Mouse (Mus musculus) thymus, postnatal 0 days (tissue): ENCODE measurements at regions not wholly inside any gene's neighbourhood (a gene's known extent, or its start where the extent isn't known, plus 50 kb on each side); places are given as distances from the start of the nearest gene placed in this dataset.

Experiments used
- DNase-seq: peaks from one replicate; pipeline ENCODE4 v3.0.0-alpha.2; 2015; ENCODE audit warnings: low spot score

DNA sequence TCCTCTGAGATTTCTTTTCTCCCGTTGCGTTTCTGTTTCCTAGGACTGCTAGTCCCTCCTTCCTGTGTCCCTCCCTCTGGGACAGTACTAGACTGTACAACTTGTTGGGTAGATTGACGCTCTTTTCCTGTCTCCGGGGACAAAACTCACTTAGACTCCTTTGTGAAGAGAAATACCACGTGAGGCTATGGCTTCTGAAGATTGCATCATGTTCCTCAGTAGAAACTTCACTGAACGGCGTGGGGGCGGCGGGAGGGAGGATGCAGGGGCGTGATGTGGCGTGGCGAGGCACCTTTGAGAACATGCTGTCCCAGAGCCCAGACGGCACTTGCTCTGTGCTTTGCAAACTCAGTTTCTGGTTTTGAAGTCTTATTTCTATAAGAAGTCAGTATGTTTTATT is 78.5 kb downstream of the Spata18 start:
- DNase-seq = no peak

GRCm38 (mm10) chr5:73731423-73731822 is 80.2 kb downstream of the Spata18 start:
- no peak for DNase-seq

- DNase-seq = no peak
Observed at GRCm38 (mm10) chr5:73731991-73732565, 80.9 kb downstream of the Spata18 start.

DNA sequence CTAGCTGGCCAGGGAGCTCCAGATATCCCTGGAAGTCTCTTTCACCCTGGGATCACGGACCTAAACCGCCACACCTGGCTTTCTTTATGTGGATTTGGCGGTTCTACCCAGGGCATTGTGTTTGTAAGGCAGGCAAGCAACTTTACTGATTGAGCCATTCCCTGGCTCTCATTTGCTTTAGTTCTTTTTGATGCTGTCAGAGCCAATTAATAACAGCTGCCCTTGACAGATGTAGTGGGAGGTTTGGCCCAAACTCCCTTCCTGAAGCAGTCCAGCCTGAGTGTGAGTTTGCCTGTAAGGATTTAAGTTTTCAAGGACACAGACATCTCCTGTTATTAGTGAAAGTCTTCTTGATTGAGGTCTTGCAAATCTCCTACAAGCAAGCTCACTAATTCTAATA is 89.6 kb downstream of the Spata18 start:
- DNase-seq = no peak

GRCm38 (mm10) chr5:73741441-73741840 is 90.3 kb downstream of the Spata18 start:
- DNase-seq = no peak

DNA sequence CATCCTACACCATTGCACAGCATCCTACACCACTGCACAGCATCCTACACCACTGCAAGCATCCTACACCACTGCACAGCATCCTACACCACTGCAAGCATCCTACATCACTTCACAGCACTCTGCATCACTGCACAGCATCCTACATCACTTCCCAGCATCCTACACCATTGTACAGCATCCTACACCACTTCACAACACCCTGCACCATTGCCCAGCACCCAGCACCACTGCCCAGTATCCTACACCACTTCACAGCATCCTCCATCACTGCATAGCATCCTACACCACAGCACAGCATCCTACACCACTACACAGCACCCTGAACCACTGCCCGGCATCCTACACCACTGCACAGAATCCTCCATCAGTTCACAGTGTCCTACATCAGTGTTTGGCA is 92.8 kb downstream of the Spata18 start:
- DNase-seq = no peak

- no peak for DNase-seq
Observed at GRCm38 (mm10) chr5:73749791-73750190, 98.6 kb downstream of the Spata18 start.

DNA sequence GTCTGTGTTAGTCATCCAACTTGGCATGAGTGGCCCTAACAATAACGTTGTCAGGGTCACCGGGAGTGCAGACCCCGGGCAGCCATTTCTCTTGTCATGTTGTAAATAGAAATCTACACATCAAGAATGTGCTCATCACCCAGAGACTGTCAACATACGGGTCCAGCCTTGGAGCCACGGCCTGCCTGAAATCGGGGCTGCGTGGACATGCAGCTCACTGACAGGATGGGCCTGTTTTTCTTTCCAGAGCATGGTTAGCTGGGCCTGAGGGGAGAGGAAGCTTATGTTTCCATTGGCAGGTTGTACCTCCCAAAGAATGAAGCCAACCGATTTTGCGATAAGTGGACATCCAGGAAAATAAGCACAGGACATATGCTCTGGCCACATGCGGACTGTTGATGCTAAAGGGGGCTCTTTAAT is 101.1 kb downstream of the Spata18 start:
- no peak for DNase-seq

DNA sequence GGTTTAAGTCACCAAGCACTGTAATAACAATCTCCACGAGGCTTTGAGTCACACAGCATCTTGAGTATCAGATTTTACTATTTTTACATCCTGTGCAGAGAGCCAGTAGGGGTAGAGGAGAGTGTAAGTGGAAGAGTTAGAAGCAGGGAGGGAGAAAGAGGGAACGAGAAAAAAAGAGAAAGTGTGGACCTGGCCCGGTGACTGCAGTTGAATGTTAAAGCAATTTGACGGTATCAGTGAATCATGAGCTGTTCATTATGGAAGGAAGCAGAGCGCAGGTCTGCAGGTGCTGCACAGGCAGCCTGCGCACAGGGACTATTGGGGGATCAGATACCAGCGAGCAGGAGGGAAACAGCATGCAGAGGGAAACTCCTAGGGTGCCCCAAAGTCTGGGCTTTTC is 102.6 kb downstream of the Spata18 start:
- DNase-seq = no peak

GRCm38 (mm10) chr5:73758534-73758933 is 107.4 kb downstream of the Spata18 start:
- DNase-seq = no peak

DNA sequence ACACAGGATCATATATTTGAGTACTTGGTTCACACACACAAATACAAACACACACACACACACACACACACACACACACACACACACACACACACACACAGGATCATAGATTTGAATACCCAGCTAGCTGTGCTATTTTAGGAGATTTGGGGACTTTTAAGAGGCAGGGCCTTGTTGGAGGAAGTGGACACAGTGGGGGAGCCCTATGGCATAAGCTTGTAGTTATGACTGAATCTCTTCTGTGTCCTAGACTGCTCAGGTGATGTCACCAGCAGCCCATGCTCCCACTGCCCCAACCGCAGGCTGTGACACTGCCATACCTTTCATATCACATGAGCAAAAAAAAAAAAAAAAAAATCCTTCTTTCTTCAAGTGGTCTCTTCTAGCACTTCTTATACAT is 110.1 kb downstream of the Spata18 start:
- DNase-seq = no peak

DNA sequence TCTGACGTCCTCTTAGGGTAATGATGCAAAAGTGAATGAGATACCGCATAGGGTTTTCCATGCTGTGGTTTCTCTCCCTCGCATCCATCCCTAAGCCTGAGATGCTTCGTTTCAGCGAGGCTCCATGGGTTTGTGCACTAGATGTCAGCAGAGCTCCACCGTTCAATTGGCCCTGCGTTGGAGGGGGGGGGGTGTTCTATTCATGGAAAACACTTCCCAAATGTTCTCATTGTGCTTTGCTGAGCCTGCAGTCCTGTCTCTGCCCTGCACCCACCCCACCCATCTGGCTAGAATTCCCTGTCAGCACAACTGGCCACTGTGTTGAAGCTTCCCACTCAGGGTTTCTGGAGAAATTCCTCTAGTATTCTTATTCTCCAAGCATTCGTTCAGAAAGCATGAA is 110.5 kb downstream of the Spata18 start:
- DNase-seq = no peak

DNA sequence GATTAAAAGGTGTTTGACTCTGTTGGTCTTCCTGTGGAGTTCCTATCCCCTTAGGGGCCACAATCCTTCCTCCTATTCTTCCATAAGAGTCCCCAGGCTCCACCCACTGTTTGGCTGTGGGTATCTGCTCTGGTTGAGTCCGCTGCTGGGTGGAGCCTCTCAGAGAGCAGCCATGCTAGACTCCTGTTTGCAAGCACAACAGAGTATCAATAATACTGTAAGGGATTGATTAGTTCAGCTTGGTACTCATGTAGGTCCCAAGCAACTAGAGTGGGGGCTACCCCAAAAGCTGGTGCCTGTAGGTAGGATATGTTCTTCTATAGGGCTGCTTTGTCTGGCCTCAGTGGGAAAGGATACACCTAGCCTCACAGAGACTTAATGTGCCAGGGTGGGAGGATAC is 113.0 kb downstream of the Spata18 start:
- DNase-seq = no peak

DNA sequence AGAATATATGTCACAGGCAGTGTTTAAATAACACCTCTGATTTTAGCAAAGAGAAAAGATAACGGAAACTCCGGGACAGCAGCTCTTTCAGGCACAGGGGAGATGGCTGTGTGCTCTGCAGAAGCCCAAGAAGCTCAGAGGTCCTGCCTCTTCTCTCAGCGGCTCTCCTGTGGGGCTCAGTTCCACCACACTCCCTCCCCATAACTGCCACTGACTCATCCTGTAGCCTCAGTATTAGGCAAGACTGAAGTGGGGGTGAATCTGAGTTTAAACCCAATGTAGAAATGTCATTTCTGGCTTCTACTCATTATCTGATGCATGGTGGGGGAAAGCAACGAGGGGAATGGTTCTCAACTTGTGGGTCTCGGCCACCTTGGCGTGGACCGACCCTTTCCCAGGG is 114.3 kb downstream of the Spata18 start:
- no peak for DNase-seq

DNA sequence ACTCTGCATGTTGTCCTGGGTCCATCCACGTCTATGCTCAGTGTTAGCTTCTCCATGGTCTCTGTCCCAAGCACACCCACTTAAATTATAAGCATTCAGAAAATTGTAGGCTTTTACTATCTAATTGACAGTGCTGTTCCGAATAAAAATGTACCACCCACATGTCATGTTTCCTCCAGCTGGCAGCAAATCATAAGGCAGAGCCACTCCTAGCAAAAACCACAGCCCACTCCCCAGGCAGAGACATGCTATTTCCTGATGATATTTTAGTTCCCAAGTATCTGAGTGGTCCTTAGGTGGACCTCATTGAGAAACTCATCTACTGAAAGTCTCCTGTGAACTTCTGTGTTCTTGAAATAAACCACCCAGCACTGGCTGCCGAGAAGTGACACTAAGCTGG is 117.1 kb downstream of the Spata18 start:
- no peak for DNase-seq

- DNase-seq = no peak
Observed at GRCm38 (mm10) chr5:73775775-73776548, 124.8 kb downstream of the Spata18 start.

DNA sequence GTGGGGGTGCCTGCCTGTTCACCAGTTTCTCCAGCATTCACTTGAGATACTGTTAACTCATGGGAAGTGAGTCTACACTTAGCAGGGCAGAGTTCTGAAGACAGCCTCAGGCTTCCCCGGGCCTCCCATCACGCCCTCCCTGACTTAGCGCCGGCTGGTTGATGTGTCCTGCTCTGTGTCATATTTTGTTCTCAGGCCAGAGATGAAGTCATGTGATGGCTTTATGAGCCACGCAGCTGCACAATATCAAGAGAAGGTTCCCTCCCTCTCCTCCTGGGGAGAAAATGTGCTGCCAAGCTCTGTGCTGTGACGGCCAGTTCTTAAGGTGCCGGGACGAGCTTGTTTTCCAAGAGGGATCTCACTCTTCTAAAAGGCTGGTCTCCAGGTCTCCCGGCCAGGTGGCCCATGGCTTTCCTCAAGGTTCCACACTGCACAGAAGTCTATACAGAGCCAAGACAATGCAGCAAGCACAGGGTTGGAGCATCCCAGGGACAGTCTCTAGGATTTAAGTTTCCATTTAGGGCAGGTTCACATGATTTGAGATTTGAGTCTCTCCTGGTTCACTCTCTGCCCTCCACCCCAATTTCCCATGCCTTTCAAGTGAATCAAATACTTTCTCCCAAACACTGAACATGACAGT is 126.2 kb downstream of the Spata18 start:
- no peak for DNase-seq

GRCm38 (mm10) chr5:73781190-73781940 is 130.2 kb downstream of the Spata18 start:
- DNase-seq = no peak

- no peak for DNase-seq
Observed at GRCm38 (mm10) chr5:73782214-73783091, 131.3 kb downstream of the Spata18 start.

- DNase-seq = no peak
Observed at GRCm38 (mm10) chr5:73787275-73787674, 136.1 kb downstream of the Spata18 start.

DNA sequence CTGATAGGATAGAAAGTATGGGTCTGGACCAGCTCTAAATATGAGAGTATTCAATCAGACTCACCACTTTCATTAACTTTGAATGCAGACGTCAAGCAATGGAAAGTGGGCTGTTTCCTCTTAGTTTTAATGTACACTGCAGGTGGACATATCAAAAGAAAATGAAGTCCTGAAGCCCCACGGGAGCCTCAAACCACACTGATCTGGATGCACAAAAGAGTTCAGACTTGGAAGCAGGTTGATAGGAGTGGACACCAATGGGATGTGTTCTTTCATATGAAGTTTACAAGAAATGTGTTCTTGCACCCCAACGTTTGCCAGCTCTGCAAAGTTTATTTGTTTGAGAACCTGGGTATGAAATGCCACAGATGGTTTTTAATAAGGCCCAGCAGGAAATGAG is 141.0 kb downstream of the Spata18 start:
- no peak for DNase-seq
